Mouse (Mus musculus): ENCODE data around the gene Xxylt1.
A peak's percentile ranks its signal among the peaks of the same experiment; 100 is the strongest.

Xxylt1 gene

DNA sequence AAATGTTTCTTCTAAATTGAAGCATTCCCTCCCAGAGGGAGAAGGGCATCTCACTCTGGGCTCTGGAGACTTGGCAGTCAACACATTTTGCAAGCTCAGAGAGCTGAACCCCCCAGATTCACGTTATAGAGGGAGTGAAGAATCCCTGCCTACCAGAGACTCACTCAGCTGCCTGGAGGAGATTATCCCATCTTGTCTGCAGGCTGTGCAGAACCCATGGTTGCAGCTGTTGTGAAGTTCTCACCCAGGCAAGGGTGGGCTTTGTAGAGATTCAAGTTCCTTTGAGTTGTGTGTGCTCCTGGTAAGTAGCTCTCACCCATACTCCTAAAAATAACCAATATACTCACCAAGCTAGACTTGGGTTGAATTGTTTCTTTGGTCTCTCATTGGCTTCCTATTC is 132.6 kb downstream of the Xxylt1 start:
- DNase-seq (ENCODE audit: low spot score): no peak

DNA sequence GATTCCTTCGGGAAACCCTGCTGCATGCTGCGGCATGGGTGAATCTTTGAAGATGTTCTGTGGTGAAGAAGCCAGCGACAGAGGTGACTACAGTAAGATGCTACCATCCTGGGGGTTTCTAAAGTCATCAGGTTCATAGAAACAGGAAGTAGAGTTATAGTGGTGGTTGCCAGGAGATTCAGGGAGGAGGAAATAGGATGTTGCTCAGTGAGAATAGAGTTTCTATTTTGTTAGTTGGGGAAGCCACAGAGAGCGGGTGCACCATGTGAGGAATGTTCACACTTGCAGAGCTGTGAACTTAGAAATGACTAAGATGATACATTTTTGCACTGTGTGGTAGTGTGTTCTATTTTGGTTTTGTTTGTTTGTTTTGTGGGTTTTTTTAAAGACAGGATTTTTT is 133.0 kb downstream of the Xxylt1 start:
- no peak for DNase-seq (ENCODE audit: low spot score)

DNA sequence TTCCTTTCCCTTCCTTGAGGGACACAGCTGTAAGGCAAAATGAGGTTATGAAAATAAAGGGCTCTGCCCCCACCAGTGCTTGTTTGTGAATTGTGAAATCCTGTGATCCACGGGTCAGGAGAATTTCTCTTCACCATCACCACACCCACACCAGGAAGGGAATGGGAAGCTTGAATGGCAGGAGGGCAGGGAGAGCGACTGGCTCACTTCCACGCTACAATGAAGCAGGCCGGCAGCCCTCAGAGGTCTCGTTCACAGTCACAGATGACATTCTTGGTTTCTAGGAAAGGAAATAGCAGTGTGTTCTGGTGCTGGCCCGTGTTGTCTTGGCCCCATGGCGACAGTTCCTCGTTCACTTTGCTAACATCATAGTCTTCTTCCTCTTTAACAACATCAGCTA is 136.3 kb downstream of the Xxylt1 start:
- DNase-seq (ENCODE audit: low spot score): no peak

DNA sequence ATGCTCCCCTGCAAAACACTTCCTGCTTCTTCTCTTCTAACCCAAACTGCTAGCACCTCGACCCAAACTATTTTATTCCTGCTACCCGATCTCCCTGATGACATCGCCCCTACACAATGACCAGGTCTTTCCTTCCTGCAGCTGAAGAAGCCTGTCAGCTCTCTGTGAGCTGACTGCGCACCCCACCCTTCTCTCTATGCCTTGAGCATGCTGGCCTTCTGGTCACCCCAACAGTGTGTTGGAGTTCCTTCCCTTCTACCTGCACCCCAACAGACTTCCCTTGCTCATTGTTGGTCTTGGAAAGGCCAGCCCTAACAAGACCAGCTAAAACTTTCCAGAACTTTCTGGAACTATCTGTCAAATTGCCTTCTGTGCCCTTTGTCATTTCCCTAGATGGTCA is 137.3 kb downstream of the Xxylt1 start:
- no peak for DNase-seq (ENCODE audit: low spot score)

DNA sequence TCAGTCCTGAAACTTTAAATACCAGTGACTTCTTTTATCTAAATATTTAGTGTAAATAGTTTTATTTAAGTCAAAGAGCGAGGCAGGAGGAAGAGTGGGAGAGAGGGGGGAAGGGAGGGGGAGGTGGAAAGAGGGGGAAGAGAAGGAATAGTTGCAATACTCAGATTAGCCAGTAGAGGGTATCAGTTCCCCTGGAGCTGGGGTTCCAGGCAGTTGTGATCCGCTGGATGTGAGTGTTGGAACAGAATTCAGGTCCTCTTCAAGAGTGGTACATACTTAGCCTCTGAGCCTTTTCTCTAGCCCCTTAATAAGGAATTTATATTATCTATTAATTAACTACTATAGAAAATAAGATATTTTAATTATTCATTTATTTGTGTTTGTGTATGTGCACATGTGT is 140.5 kb downstream of the Xxylt1 start:
- peak; percentile 39 for DNase-seq (ENCODE audit: low spot score)

DNA sequence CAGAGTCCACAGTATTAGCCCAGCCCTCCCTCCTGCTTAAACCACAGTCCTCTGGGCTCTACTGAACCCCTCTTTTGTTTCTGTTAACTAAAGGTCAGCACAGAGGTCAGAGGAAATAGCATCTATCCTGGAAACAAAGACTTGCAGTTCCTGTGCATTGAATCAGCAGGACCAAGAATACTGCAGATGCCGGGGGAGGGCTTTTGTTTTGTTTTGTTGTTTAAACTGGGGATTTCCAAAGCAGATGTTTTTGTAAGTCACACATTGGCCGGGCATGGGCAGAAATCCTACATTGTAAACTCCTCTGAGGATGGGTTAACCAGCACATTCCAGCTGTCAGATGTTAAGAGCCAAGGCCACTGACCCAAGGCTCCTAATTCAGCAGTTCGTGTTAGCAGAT is 141.3 kb downstream of the Xxylt1 start:
- peak; percentile 78 for DNase-seq (ENCODE audit: low spot score)

DNA sequence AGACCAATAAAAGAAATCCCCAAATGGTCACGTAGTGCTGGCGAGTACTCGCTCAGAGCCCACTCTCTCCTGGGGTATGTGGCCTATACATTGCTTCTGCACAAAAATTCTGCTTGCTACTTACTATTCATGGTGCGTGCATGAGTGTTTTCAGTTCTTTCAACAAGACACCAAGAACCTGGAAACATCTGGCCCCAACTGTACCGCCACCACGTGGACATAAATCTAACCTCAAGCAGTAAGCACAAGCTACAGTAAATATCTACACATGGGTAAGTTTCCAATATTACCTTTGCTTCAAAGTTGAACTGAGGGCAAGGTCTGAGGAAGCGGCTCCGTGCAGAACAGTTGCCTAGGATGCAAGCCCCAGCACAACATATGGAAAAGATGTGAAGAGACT is 142.0 kb downstream of the Xxylt1 start:
- DNase-seq (ENCODE audit: low spot score): peak; percentile 47

DNA sequence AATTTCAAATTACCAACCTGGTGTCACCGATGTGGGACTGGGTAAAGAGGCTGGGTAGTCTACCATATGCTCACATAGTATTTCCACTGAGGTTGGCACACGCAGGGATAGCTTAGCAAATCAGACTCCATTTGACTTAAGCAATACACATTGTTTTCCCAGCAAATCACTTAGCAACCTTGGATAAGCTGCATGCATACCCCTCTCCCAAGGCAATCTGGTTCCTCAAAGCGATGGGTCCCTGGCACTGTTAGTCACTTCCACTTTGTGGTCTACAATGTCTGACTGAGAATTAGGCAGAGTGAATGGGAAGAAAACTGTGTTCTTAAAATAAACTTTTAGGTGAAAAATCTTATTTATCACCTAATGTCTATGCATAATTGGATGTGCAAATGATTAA is 142.6 kb downstream of the Xxylt1 start:
- DNase-seq (ENCODE audit: low spot score): no peak

DNA sequence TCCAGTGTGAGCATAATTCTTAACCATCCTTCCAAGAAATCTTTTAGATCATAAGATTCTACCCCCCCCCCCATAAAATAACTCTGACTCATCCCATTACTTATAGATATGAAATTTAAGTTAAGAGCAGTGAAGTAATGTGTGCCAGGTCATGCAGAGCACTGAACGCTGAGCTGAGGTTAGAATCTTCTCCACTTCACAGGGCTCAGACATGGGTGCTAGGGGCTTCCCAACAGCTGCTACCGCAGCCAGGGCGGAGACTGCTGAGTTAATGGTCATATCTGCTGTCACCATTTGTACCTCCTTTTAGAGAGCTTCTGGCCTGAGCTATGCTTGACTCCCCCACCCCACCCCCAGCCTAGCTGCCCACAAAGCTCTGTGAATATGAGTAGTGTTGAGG is 143.6 kb downstream of the Xxylt1 start:
- no peak for DNase-seq (ENCODE audit: low spot score)

DNA sequence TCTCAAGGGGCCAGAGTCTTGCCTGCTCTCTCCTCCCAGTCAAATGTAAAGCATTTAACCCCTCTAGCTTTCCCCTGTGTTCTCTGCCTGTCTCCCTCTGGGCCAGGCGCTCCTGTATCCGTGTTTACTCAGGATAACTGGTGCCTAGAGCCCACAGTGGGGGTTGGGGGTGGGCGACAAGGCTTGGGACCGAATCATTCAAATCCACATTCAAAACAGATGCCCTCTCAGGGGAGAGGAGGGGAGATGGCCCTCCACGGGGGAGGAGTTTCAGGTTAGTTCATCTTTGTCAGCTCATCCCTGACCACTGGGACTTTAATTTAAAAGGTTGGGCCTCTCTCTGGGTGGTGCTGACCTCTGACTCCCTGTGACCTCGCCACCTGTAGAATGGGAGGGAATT is 144.8 kb downstream of the Xxylt1 start:
- peak; percentile 23 for DNase-seq (ENCODE audit: low spot score)

DNA sequence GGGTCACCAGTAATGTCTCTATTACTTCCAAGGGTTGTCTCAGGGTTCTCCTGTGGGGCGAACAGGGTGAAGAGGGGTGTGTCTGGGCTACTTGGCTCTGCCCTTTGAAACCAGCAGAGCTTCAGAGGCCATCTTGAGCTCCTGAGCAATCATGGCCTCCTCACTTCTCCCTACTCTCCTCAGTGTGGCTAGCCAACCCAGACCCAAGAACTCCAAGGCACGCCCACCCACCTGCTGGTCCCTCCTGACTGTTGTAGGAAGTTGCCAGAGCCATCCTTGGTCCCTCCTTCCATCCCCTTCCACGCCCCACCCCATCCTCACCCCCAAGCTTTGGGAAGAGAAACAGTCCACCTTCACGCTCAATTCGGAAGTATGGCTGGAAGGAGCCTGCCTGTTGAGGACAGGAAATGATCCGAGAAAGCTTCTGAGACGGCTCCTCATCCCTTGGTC is 145.2 kb downstream of the Xxylt1 start:
- DNase-seq (ENCODE audit: low spot score): no peak

DNA sequence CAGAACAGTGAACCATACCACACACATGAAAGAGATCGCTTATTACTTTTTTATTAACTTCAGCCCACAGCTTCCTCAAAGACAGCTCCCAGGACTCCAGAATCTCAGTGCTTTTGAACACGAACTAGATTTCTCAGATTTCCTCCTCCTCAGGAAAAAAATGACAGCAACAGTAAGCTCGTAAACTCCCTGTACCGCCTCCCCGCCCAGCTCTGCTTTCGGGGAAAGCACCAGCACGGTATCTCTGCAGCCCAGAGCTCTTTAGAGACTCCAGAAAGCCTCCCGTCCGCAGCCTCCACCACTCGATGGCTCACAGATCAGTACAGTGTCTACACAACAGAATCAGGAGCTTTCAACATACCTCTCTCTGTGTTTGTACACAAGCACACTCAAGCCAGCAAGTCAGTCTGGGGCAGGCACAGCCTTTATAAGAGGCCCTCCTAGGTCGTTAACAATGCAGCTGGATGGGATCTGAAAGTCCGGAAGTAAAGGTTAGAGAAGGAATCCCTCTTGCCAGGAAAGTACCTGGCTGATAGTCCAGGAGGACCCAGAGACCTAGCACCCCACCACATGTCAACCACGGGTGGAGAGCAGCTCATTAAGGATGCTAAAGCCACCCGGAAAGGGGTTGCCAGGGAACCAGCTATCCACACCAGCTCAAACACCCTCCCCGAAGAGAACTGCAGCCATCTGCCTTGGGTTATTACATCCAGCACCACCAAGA is 146.1 kb downstream of the Xxylt1 start:
- DNase-seq (ENCODE audit: low spot score): peak; percentile 19

DNA sequence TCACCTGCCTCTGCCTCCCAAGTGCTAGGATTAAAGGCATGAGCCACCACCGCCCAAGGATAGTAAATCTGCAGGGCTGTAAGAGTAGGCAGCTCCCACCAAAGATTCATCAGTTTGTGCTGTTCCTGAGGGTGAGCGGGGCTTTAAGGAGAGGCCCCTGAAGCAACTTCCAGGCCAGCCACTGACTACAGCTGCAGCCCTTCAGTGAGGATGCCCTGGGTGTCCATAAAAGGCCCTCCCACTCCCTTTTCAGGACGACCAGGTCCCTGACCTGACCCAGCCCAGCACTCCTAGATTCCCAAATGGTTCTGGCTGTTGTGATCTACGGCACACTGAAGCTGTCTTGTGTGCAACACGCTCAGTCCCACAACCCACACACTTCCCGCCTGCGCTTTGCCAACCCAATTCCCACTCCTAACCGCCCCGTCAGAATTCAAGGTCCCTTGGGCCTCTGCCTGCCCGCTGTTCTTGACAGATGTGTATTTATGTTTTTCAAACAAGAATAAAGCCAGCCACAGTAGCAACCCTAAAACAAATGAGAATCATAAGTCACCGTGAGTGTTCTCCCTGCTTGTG is 146.9 kb downstream of the Xxylt1 start:
- no peak for DNase-seq (ENCODE audit: low spot score)

DNA sequence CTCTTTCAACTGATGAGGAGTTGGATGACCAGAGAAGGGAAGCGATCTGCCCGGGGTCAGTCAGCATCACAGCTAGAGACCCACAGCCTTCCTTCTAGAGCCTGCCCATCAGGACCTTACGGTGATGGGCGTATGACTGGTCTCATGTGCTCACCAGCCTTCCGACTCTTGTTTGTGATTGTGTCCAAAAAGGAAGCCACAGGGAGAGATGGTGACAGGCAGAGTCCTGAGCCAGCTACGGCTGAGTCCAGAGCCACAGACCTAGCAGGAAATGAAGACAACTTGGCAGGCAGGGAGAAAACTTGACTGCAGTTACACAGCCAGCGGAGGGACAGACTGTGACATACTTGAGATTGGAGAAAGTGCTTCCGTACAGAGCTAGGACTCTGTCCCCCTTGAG is 147.9 kb downstream of the Xxylt1 start:
- no peak for DNase-seq (ENCODE audit: low spot score)

DNA sequence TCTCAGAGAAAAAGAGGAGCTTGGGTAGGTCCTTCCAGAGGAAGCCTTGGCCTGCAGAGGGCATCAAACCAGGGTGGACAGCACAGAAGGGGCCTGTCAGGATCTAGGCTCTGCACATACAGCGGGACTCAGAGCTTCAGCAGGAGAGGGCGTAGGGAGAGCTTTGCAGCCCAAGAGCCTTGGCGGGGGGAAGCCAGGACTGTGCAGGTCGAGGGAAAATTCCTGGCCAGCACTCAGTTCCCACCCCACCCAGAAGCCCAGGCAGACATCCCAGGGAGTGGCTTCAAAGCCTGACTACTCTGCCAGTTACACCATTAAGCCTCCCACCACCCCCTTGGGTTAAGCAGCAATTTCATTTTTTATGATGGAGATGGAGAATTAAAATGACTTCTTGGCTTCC is 148.4 kb downstream of the Xxylt1 start:
- no peak for DNase-seq (ENCODE audit: low spot score)

DNA sequence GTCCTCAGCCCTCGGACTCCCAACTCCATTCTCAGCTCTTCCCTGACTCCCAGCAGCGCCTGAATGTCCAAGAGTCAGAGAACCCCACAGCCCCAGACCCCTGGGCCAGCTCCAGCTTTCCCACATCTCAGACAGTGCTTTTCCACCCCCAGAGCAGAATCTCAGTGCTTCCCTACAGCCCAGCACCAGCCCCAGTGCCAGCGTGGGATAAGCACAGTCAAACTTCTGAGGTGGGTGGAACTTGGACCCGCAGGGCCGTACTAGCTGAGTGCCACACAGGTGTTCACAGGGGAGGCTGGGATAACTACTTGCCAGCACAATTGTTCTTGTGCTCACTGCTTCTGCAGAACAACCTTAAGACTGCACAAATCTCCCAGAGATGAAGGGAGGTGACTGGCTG is 149.0 kb downstream of the Xxylt1 start:
- no peak for DNase-seq (ENCODE audit: low spot score)

DNA sequence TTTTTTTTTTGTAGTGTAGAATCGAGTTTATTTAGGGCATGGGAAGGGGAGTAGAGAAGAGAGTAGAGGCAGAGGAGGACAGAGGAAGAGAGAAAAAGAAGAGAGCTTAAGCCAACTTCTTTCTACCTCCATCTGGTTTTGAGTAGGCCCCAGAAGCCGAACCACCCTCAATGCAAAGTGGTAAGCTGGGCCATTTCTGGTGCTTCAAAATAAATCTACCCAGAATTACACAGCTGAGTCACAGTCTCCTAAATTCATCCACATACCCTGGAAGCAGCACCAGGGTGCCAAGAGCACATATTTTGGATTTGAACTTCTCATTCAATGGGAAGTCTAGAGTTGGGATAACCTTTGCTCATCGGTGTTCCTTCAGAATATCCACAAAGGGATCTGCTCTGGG is 152.1 kb downstream of the Xxylt1 start:
- no peak for DNase-seq (ENCODE audit: low spot score)

DNA sequence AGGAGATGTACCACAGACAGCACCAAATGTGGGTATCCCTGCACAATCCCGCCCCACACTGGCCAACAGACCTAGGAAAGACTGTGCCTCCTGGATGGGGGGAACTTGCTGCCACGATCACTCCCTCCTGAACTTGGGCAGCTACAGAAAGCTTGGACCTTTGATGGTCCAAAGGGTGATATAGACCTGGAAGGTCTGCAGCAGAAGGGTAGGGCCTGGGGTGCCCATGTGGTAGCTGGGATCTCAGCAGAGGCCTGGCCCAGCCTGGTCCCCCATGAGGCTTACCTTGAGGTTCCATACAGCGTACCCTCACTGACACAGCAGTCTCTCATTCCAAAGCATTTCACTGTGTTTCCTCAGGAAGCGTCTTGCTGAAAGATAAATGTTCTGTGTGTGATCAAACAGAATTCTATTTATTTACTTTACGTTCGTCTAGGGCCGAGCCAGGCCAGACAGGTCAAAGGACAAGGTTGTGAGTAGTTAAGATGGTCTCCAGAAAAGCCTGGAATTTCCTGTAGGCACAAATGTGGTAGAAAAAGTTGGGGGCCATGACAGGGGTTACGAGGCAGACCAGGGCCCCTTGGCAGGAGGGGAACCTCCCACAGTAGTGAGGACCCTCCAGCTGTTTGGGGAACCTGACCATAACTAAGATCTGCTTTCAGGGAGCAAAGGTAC is 153.0 kb downstream of the Xxylt1 start:
- peak; percentile 42 for DNase-seq (ENCODE audit: low spot score)

DNA sequence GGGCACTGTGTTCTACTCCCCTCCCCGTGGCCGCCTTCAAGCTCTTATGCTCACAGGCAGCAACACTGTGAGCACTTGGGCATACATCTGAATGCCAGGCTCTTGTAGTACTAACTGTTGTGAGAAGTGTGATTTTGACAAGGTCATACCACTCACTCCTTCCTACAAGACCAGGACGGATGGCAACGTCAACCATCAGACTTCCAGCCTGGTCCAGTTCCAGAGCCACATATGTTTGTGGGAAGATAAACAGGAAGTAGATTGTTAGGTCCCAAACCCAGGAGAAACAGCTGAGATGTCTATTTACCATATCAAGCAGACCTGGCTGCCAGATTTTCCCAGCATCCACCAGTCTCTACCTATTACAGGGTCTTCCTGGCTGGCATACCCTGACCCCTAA is 155.7 kb downstream of the Xxylt1 start:
- DNase-seq (ENCODE audit: low spot score): no peak

DNA sequence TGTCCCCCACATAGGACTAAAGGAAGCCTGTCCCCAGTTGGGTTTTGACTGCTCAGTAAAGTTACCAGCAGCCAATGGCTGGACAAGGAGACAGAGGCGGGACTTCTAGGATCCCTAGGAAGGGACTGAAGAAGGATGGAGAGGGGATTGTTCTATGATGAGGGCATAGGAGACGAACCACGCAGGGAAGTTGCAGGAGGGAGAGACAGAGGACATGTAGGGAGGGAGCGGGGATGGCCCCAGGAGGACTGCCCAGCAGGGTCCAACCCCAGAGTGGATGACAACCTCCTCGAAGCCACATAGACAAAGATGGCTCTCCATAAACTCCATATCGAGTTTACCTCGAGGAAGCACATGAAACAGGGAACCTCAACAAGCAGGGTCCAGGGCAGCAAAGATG is 157.3 kb downstream of the Xxylt1 start:
- DNase-seq (ENCODE audit: low spot score): no peak

DNA sequence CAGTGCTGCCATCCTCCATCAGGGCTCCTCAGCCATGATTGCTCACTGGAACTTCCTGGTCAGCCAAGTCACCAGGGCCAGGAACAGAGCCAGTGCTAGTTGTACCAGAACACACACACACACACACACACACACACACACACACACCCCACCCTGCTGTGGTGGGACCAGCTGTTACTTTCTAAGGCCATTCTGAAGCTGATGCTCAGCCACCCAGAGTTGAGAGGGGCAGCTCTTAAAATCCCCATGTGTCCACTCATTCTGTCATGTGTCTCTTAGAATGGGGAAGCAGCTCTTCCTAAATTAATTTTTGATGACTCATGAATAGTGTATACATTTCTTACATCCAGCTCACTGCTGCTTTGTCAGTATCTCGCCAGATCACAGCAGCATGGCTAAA is 158.7 kb downstream of the Xxylt1 start:
- no peak for DNase-seq (ENCODE audit: low spot score)

DNA sequence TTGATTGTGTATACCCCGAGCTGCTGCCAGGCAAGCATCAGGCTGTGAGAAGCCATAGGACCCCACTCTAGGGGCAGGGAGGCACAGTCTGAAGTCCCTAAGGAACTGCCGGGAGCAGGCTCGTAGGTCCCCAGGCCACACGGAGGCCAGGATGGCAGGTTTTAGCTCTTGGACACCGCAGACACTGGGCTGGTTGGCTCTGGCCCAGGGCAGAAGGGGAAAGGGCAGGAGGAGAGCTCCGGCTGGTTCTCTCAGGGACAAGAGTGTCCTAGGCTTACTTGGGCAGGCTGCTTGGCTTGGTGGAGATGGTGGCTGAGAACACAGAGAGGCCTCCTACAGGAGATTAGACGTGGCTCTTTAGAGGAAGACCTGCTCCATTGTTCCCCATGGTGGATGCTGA is 162.4 kb downstream of the Xxylt1 start:
- no peak for DNase-seq (ENCODE audit: low spot score)

DNA sequence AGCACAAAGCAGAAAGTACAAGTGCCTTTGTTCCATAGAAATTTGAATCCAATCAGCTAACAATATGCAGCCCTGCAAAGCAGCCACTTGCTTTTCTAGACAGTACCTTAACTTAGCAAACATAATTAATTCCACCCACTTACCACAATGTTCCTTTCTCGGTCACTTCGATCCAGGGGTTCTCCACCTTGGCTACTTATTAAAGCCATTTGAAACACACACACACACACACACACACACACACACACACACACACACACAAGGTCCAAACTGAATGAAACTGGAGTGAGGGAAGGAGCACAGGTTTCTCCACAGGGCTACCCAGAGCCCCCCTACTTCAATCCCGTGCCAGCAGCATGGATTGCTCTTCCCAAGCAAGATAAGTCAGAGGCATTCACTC is 164.3 kb downstream of the Xxylt1 start:
- no peak for DNase-seq (ENCODE audit: low spot score)
